Mouse (Mus musculus) adrenal gland, adult (tissue): Measurements from ENCODE around the gene Elovl3.
"Not testable (repeated sequence)": the region's sequence is repeated elsewhere in the genome, so short reads cannot be mapped to it uniquely, and the experiment has no call there.

ENCODE experiments used
- DNase-seq, 2 experiments: peaks; one replicate each; pipeline ENCODE4 v3.0.0; 2022 to 2023; ENCODE audit warnings: low spot score in 1 of 2; ENCODE audit not compliant: inconsistent age in 2 of 2

The Elovl3 gene

DNA sequence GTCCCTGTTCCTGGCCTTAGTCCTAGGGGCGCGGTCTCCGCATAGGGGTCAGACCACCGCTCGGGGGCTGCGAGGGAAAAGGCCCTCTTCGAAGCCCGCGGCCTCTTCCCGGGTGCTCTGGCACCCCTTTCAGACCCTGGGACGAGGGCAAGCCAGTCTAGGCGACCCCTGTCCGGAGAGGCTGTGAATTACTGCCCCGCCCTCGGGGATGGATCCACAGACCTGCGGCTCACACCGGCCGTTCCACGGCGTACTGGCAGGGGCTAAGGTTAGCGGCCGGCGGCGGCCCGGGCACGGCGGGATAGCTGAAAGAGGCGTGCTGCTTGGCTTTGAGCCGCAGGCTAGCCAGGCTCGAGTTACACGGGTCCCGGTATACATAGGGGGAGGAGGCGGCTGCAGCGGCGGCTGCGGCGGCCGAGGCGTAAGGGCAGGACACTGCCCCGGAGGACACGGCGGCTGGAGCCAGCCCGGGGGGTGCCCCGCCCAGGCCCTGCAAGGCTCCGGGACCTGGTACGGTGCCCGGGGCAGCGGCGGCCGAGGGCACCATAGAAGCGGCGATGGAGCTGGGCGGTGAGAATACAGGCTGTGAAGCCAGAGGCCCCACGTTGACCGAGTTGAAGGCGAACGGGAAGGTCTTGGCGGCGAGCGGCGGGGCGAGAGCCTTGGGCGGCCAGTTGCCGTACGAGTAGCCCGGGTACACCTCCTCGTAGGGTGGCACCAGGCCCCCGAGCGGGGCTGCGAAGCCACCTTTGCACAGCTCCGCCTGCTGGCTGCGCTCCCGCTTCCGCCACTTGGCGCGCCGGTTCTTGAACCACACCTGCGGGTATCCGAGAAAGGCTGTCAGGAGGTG lies 4.3 kb downstream of the Elovl3 start:
- peak; percentile 50 to 87 for DNase-seq

DNA sequence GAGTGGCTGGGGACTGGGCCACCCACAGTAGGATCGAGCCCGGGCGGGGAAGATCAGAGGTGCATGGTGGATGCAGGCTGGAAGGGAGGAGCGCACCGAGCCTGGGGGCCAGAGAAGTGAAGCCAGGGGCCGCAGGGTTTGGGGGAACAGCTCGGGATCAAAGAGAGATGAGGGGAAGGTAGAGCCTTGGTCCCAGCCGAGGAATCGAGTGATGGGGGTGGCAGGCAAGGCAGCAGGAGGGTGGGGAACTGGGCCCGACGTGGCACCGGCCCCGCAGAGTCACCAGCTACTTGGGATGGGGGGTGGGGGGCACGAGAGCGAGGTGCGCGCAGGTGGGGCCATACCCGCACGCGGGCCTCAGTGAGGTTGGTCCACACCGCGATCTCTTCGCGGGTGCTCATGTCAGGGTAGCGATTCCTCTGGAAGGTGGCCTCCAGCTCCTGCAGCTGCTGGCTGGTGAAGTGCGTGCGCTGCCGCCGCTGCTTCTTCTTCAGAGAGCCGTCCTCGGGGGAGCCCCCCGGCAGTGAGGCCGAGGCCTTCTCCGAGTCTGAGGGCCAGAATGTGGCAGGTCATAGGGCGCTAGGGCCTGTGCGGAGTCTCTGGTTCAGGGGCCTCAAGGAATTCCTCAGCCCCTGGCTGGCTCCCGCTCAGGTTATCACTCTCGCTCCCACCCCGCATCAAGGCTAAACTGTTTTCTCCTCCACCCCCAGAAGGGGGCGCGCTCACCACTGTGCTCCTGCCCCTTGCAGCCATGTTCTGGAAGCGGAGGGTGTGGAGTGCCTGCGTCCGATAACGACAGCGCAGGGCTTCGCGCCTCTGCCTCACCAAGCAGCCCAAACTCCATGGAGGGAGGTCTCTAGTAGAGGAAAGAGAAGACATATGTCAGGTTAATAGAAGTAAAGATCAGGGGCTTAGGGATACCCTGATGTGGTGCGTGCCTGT lies 5.2 kb downstream of the Elovl3 start:
- DNase-seq = peak; percentile 78 to 92

DNA sequence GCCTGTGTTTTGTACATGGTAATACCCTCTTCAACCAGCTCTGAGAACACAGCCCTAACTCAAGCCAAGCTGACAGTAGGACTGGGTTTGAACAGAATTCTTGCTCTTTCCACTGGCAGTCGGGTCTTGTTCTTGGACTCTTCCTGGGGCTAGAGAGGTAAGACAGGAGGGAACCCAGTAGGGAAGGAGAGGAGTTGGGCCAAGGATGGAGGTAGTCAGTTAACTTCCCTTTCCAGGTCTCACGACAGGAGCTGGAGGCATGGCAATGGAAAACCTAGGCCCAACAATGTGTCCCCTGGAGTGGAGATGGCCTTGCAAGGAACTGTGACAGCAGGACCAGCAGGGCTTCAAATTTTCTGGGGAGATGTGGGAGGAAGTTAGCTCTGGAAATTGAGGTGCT lies 8.6 kb downstream of the Elovl3 start:
- DNase-seq = no peak

DNA sequence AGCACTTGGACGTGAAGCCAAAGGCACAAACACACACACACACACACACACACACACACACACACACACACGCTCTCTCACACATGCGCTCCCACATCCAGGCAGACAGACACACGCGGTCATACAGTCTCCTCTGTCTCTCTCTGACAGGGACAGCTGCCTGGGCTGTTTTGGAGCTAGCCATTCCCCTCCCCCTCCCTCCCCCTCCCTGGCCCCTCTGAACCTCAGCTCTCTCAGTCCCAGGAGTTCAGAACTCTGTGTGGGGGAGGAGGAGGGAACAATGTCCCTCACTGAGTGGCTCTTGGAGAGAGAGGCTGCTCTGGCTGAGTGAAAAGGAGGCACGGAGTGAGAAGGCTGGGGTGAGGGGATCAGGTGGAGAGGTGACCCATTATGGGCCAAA lies 9.4 kb downstream of the Elovl3 start:
- no peak for DNase-seq

DNA sequence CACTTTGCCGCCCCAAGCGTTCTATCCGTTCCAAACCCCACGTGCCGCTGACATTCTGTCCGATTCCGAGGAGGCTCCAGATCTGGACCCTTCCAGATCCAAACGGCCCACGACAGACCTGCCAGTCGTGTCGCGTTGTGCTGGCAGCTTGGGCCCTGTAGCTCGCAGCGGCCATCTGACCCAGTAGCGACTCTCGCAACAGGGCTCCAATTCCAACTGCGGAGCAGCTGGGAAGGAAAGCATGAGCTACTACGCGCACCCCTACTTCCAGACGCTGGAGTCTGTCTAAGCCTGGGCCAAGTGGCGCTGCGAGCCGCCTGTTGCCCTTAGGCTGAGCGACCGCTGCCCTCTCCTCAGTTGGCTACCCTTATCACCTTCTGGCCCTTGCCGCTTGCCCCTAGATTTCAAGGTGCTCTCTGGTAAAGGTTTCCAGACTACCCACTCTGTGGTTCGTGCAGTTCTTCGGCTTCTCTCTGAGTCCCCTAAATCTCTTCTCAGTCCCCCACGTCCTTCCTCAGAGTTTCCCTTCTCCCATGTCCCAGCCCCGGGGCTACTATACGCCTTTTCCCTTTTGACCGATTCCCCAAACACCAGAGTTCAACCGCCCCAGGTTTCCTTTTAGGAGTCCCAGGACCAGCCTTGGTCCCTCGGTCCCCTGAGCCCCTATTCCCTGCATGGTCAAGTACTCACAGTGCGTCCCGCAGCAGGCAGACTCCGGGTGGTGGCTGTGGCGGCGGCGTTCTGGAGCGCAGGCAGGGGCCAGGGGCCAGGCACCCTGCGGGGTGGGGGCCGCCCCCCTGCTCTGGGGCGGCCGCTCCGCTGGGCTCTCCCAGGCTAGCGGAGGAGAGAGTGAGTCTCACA lies 16.0 kb downstream of the Elovl3 start, which contains the start of gene Pitx3:
Gene Pitx3, minus strand, starts transcription at position 816 of the 861 bp plus-strand sequence.
- peak; percentile 36 to 70 for DNase-seq

DNA sequence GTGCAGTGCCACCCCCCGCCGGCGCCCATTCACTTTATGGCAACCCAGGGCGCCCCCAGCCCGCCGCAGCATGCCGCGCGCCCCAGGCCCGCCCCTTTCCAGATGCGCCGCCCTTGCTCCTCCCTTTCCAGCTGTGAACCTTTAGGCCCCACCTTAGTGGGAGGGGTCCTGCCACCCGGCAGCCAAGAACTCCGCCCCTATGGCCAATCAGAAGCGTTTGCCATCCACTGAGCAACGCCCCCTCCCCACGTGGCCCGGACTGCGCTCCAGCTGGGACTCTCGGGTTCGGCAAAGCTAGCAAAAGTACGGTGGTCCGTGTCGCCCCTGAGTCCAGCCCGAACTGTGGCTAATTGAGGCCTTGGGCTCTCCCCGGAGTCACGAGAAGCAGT lies 16.7 kb downstream of the Elovl3 start:
- DNase-seq = peak; percentile 91 to 96

DNA sequence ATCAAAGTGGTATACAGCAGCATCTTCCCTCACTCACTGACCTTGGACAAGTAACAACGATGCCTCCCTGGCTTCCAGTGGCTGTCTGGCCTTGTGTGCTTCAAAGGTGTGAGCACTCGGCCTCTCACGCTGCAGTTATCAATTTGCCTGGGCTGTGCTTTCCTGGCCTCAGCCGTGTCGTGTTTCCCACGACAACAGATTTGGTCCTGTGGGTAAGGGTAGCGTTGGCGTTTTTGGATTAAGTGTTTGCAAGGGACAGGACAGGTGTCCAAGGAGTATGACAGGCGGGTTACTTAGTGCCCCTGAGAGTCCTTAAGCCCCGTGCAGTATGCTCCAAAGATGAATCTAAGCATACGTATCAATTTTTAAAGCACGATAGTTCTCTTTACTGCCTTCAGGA lies 17.4 kb downstream of the Elovl3 start:
- DNase-seq = no peak

DNA sequence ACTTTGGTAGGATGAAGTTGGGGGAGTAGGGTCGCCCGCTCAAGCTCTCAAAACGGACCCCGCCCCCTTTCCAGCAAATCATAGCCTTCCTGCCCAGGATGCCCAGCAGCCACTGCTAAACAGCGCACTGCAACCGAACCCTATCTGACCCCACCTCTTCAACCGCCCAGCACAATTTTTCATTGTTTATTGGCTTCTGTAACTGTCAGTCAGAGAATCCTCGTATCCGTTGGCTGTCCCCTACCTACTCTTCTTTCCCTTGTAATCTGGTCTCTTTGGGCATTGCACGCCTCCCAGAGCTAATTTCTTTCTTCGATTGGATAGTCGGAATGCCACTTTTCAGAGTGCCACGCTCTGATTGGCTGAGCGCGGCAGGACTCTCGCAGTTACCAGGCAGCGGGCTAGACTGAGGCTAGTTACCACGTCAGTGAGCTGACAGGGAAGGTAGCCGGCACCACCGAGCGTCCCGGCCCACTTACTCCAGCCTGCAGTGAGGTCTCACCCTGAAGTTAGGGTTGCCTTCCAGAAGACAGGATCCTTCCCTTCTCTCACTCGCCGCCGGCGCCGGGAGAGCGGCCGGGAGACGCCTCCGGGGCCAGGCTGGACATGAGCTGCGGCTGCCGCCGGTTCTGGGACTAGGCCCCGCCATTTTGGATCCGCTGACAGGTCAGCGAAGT lies 20.6 kb downstream of the Elovl3 start, which contains the start of gene Gbf1:
Gene Gbf1, plus strand, starts transcription at position 383 of the 677 bp plus-strand sequence.
- DNase-seq = peak; percentile 95 to 99

DNA sequence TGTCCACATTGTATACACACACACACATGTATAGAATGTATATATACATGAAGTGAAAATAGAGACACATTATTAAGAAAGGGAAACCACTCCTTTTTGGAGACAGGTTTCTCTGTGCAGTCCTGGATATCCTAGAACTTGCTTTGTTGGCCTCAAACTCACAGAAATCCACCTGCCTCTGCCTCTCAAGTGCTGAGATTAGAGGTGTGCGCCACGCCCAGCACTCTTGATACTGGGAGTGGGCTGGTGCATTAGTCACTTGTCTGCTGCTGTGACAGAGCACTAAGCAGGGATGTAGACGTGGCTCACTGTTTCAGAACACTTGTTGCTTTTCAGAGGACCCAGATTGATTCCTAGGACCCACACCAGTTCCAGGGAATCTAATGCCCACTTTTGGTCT lies 34.3 kb downstream of the Elovl3 start:
- DNase-seq = no peak

DNA sequence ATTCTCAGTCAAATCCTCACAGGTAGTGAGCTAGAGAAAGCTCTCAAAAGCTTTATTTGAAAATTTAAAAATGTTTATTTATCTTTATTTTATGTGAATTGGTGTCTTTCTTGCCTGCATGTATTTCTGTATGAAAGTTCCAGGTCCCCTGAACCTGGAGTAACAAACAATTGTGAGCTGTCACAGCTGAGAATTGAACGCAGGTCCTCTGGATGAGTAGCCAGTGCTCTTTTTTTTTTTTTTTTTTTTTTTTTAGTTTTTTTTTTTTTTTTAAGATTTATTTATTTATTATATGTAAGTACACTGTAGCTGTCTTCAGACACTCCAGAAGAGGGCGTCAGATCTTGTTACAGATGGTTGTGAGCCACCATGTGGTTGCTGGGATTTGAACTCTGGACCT lies 35.5 kb downstream of the Elovl3 start:
- DNase-seq = not testable (repeated sequence)

DNA sequence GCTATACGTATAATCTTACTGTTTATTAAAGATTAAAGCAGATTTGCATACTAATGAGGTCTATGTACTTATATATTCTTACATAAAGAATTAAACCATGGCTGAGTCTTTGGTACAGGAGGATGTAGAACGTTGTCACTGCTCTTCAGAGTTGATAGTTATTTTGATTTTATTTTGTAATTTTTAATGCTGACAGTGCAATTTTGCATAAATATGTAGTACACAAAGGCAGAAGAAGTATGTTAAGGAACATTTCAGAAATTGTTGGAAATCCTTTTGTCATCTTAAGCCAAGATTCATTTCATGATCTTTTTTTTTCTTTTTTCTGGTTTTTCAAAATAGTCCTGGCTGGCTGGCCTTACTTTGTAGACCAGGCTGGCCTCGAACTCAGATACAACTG lies 37.7 kb downstream of the Elovl3 start:
- no peak for DNase-seq

DNA sequence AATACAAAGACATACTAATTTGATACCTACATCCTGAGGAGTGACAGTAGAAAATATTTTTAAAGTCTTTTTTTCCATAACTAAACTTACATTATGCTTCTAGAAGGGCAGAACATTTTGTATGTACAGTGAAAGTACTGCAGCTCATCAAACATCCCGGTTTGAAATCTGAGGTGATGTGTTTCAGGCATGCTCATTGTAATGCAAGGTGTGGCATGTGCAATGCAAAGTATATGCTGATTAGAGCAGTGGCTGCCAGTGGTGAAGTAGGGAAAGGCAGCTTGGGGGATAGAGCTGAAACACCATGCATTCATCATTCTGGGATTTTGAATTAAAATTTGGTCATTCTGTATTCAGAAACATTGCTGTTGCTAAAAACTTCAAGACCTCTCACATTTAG lies 38.2 kb downstream of the Elovl3 start:
- DNase-seq = no peak

DNA sequence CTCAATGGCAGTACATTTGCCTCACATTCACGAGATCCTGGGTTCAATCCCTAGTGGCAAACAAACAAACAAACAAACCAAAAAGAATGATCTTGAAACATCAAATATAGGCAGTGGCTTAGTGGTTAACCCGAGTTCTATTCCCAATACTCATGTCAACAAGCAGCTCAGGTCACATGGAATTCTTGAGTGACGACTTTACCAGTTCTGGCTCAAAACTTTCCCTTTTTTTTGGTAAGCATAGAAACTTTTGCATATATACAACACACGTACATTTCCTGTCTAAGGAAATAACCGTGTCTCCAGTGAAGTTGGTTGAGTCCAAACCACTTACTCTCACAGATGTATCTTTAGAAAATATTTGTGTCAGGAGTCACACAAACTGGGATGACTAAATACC lies 40.8 kb downstream of the Elovl3 start:
- DNase-seq = no peak

DNA sequence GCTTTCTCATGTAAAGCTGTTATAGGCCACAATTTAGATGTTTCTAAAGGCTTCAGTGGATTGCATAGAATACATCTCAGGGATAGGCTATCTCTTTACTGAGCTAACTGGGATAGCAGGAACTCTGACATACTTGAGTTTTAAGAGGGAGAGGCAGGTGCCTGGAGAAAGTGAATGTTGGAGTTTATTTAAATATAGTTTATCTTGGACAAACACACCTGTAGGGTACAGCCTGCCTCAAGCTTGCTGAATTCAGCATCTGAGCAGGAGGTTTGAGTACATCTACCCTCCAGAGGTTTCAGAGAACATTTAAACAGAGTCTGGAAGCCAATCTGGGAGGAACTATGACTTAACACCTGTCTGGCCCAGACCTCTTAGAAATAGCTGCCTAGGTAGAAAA lies 43.5 kb downstream of the Elovl3 start:
- DNase-seq = no peak

DNA sequence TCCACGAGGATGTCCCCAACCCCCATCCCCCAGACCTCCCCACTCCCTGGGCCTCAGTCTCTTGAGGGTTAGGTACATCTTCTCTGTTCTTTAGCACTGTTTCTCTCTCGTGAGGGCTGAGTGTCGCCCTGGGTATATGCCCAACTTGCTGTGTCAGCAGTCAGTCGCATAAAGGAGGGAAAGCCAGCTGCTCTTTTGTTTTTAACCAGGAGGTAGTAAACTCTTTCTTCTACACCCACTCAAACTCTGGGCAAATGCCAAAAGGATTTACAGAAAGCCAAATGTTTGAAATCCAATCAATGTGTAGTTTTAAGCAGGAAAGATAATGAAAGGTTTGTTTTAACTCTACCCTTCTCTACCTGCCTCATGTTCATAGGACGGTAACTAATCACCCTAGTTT lies 45.3 kb downstream of the Elovl3 start:
- no peak for DNase-seq

DNA sequence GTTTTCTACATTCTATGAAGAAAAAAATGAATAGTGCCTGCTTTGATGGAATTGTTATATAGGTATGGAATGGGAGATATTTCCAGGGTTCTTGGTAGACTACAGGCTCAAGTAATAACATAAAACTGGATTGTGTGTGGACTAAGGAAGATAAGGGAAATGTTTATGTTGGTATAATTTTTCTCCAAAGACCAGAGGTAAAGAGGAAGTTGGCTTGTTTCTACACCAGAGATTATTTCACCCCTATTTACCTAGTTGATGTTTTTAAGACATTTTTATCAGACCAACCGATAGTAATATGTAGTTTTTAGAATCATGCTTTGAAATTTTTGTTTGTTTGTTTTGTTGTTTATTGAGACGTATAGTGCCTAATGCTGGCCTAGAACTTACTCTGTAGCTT lies 48.6 kb downstream of the Elovl3 start:
- DNase-seq = no peak

DNA sequence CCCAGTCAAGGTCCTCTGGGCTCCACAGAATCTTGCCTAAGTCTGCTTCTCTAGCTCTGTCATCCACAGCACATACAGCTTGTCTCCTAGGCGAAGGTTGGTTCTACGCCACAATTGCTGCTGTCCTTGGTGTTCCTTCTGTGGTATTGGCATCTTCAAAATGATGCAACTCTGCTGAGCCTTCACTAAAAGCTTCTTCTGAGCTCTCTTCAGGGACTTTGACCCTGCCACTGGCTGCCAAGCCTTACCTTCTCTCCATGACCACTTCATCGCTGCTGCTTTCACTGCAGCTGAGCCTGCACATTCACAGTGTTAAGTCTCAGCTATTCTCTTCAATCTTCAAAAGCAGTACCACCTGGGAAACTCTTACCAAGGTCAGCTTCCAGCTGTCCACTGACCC lies 50.5 kb downstream of the Elovl3 start:
- DNase-seq = peak; percentile 15 to 44
